Mouse (Mus musculus): ENCODE measurements around the gene Las1l. TPM values are rescaled to one million over a fixed set of nuclear protein-coding genes. Genes with fewer than 3 reads are reported as not detected.
"Not testable (repeated sequence)": the region's sequence is repeated elsewhere in the genome, so short reads cannot be mapped to it uniquely, and the experiment has no call there.

The Las1l gene
- polyA plus RNA-seq, 1 experiment, result not detected

DNA sequence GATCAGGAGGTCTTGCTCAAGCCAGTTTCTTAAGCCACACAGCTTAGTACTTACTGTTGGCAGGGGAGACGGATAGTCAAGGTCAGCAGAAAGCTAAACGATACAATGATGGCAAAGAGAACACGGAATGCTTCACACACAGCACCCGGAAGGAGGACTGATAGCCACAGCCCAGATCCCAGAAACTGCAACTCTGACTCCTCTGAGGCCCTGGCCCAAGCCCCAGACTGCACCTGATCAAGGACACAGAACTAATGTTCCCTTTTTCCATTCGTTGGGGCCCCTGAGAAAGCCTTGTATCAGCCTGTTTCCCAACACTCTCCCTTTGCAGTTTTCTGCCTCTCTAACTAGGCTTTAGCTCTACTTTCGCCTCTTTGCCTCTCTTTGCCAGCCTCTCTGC is 8.3 kb upstream of the Las1l start:
- no peak for TF ChIP-seq CTCF (IDR thresholded peaks at IDR 0.05; ENCODE audit: insufficient read depth, low read depth, low read length)
- TF ChIP-seq POLR2A (IDR thresholded peaks at IDR 0.05; ENCODE audit: insufficient read depth, low read depth, low read length), result no peak
- 0 out of 2 replicates have a peak, but pooled peaks cover 6% of the 10 kb centered on the region for H3K4me1 ChIP-seq (ENCODE audit: control insufficient read depth, insufficient read depth, low read length)
- H3K27ac ChIP-seq (ENCODE audit: insufficient read depth, low read depth, low read length), result no peak overlapping the region
- 77% methylated on average over 6 of the region's 6 CpGs for WGBS
- no peak overlapping the region for H3K4me3 ChIP-seq (ENCODE audit: insufficient read depth, low read depth, low read length)

DNA sequence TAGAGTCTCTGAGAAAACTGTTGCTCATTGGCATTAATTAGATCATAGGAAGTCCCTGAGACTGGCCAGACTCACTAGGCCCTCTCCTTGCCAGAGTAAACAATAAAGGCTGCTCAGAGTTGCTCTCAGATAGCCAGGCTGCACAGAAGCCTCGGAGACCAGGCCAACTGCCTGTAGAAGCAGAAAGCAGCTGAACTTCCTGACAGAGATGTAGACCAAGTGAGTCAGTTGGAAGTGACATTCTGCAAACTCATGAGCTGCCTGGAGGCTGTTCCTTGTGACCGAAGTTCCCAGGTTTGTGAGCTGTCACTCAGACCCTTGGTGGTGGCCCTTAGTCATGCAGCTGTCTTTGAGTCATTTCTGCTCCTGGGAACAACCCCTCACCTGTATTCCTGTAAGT is 6.6 kb upstream of the Las1l start:
- Histone ChIP-seq H3K4me3 (ENCODE audit: insufficient read depth, low read depth, low read length) (no peak overlapping the region), H3K4me1 (ENCODE audit: control insufficient read depth, insufficient read depth, low read length) (0 out of 2 replicates have a peak, but pooled peaks cover 6% of the 10 kb centered on the region), H3K27ac (ENCODE audit: insufficient read depth, low read depth, low read length) (no peak overlapping the region)
- 70% methylated on average over 2 of the region's 2 CpGs for WGBS
- TF ChIP-seq POLR2A (IDR thresholded peaks at IDR 0.05; ENCODE audit: insufficient read depth, low read depth, low read length), result no peak
- TF ChIP-seq CTCF (IDR thresholded peaks at IDR 0.05; ENCODE audit: insufficient read depth, low read depth, low read length), result no peak

DNA sequence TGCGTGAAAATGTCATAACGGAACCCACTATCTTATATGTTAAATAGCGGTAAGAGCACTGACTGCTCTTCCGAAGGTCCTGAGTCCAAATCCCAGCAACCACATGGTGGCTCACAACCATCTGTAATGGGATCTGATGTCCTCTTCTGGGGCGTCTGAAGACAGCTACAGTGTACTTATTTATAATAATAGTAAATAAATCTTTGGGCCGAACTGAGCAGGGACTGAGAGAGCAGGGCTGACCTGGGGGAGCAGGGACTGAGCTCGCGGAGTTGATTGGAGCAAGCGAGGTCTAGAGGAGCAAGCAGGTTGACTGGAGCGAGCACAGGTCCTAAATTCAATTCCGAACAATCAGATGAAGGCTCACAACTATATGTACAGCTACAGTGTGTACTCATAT is 699 bp upstream of the Las1l start:
- not testable (repeated sequence) for H3K4me1 ChIP-seq (ENCODE audit: control insufficient read depth, insufficient read depth, low read length); H3K27ac ChIP-seq (ENCODE audit: insufficient read depth, low read depth, low read length); H3K4me3 ChIP-seq (ENCODE audit: insufficient read depth, low read depth, low read length)
- WGBS, result 34% methylated on average over 11 of the region's 11 CpGs

DNA sequence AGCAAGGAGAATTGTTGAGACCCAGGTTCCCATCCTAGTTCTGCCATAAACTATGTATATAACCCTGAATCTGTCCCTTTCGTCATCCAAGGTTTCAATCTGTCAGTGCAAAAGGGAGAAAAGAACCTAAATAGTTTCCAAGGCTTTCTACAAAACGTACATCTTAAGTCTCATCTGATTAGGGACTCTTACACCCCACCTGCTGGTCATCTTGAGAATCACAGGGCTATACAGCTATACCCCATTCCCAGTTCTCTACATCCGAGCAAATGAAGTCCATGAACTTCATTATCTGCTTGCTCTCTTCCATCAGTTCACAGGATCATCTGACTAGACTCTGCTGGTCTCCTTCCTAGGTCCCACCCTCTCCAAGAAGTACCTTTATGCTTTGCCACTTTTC is 6.0 kb downstream of the Las1l start:
- Histone ChIP-seq H3K27ac (ENCODE audit: insufficient read depth, low read depth, low read length) (no peak overlapping the region), H3K4me3 (ENCODE audit: insufficient read depth, low read depth, low read length) (no peak overlapping the region), H3K4me1 (ENCODE audit: control insufficient read depth, insufficient read depth, low read length) (no peaks in the 10 kb centered on the region)
- WGBS, result 27% methylated on average over 3 of the region's 3 CpGs
- TF ChIP-seq POLR2A (IDR thresholded peaks at IDR 0.05; ENCODE audit: insufficient read depth, low read depth, low read length), result no peak
- TF ChIP-seq CTCF (IDR thresholded peaks at IDR 0.05; ENCODE audit: insufficient read depth, low read depth, low read length), result no peak

DNA sequence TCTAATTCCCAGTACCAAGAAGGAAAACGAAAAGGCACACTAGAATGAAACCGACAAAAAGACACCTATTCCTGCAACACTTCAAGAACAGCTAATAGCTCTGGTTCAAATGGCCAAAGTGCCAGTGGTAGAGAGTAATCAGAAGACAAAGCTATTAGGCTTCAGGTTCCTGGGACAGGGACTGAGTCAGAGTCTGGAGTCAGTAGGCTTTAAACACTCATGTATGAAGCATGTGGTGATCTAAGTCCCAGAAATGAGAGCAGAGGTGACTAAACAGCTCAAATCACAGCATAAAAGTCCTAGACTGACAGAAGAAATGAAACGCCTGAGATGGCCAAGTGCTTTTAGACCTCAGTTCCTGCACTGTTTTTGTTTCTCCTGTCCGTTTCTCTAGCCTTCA is 8.6 kb downstream of the Las1l start:
- 88% methylated on average over 4 of the region's 4 CpGs for whole genome bisulfite sequencing
- H3K4me1 ChIP-seq (ENCODE audit: control insufficient read depth, insufficient read depth, low read length), result no peaks in the 10 kb centered on the region
- H3K27ac ChIP-seq (ENCODE audit: insufficient read depth, low read depth, low read length), result no peak overlapping the region
- no peak for TF ChIP-seq POLR2A (IDR thresholded peaks at IDR 0.05; ENCODE audit: insufficient read depth, low read depth, low read length)
- no peak overlapping the region for H3K4me3 ChIP-seq (ENCODE audit: insufficient read depth, low read depth, low read length)

DNA sequence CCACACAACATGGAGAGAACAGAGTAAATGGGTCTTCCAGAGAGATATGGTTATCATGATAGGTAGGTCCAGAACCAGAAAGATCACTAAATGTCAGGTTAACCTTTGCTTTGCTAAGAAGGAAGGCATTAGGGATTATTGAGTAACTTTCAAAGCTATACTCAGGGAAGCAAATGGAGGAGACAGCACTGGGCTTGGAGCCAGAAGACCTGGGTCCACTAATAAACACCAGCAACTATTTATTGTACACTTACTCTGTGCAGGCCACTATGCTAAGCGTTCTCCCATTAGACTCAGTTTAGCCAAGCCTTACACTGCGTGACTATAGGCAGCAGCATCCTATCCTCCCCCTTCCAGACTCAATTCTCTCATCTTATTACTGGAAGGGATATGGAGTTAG is 11.3 kb downstream of the Las1l start:
- Histone ChIP-seq H3K27ac (ENCODE audit: insufficient read depth, low read depth, low read length) (no peak overlapping the region), H3K4me3 (ENCODE audit: insufficient read depth, low read depth, low read length) (no peak overlapping the region), H3K4me1 (ENCODE audit: control insufficient read depth, insufficient read depth, low read length) (no peaks in the 10 kb centered on the region)
- TF ChIP-seq CTCF (IDR thresholded peaks at IDR 0.05; ENCODE audit: insufficient read depth, low read depth, low read length), result no peak
- WGBS, result 44% methylated on average over 2 of the region's 2 CpGs

DNA sequence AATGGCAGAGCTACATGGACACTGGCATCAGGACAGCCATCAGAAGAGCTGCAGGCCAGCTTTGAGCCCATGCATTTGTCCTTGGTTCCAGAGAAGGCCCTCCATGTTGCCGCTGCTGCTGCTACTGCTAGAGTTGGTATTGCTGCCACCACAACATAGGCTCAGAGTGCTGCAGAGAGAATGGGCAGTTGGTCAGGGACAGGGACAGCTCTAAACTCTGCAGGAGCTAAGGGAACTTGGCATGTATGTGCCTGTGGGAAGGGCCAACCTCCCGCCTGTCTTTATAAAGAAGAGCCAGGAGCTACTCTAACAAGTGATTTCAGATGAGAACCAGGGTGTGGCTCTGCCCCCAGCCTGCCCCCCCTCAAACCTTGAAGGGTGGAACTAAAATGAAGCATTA is 21.3 kb downstream of the Las1l start:
- no peak overlapping the region for H3K4me3 ChIP-seq (ENCODE audit: insufficient read depth, low read depth, low read length)
- WGBS, result 91% methylated on average over 2 of the region's 2 CpGs
- no peaks in the 10 kb centered on the region for H3K4me1 ChIP-seq (ENCODE audit: control insufficient read depth, insufficient read depth, low read length)
- no peak overlapping the region for H3K27ac ChIP-seq (ENCODE audit: insufficient read depth, low read depth, low read length)
- no peak for TF ChIP-seq CTCF (IDR thresholded peaks at IDR 0.05; ENCODE audit: insufficient read depth, low read depth, low read length)
- TF ChIP-seq POLR2A (IDR thresholded peaks at IDR 0.05; ENCODE audit: insufficient read depth, low read depth, low read length), result no peak

DNA sequence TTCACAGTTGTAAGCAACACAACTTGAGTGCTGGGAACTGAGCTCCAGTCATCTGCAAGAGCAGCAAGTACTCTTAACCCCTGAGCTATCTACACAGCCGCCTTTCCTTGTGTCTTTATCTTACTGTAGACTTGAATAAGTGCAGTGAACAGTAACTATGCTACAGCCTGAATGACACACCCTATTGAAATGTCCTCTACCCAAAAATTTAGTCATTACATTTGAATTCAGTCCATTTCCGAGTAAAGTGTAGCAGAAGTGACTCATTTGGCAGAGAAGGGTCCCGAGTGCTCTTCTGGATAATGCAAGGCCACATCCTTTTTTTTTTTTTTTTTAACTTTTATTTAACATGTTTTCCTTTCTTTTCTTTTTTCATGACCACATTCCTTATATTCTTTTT is 54.0 kb downstream of the Las1l start:
- Histone ChIP-seq H3K4me1 (ENCODE audit: control insufficient read depth, insufficient read depth, low read length) (no peaks in the 10 kb centered on the region), H3K4me3 (ENCODE audit: insufficient read depth, low read depth, low read length) (no peak overlapping the region), H3K27ac (ENCODE audit: insufficient read depth, low read depth, low read length) (no peak overlapping the region)
- TF ChIP-seq CTCF (IDR thresholded peaks at IDR 0.05; ENCODE audit: insufficient read depth, low read depth, low read length), result no peak
- no peak for TF ChIP-seq POLR2A (IDR thresholded peaks at IDR 0.05; ENCODE audit: insufficient read depth, low read depth, low read length)
- 73% methylated on average over 3 of the region's 3 CpGs for WGBS

Other genes with a start within 250 kb of the Las1l start
- not detected in 2 replicates for gene Zc3h12b, start 245.3 kb downstream of the Las1l start, polyA plus RNA-seq (2012; ENCODE audit: insufficient read depth, insufficient read length, low replicate concordance, missing spikeins)
- 79.2 and 165 TPM in 2 replicates for gene Msn, start 139.1 kb upstream of the Las1l start, polyA plus RNA-seq (2012; ENCODE audit: insufficient read depth, insufficient read length, low replicate concordance, missing spikeins)

Data from olfactory bulb, adult 2 months (tissue).